In the genomic region with DNA sequence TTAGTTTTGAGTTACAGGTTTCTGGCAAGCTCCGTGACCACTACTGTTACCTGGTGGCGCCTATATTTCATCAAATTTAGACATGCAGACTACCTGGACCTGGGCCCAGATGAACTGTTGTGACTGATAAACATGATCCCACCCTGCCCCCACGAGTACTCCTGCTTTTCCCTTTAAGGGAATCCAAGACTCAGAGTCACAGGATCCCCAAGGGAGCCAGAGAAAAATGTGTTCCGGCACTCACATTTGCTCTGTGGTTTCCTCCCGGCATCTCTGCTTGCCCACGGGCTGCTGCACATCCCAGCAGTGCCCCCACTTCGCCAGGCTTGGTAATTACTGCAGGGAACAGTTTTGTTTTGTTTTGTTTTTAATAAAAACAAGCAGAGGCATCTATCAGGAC, we compare ENCODE assay signal across 16 mouse cellular contexts. TPM values are rescaled to one million over a fixed set of nuclear protein-coding genes. Genes with fewer than 3 reads are reported as not detected.
A peak's percentile ranks its signal among the peaks of the same experiment; 100 is the strongest.
DNase-seq lines count a peak whose midpoint lies in the region; ATAC-seq and TF ChIP-seq lines count a peak whose summit lies in the region.
"Had no signal": no experiment of that assay in that cellular context is flagged by ENCODE, and none has a peak within 500 bp of the region (broad histone marks: within the 10 kb centered on the region; RNA-seq: fewer than 3 reads in every experiment).

No protein-coding gene starts in this region.

- H3K4me3 ChIP-seq in gastrocnemius, adult 2 months, result 0 out of 2 replicates have a peak overlapping the region, but pooled peaks have one; percentile 5
- no peak overlapping the region for H3K4me3 ChIP-seq in layer of hippocampus, adult 2 months
- H3K4me3 ChIP-seq: erythroblast, embryonic 14.5 days; hindbrain, embryonic 15.5 days; limb, embryonic 15.5 days; lung, embryonic 15.5 days; midbrain, embryonic 13.5 days had no signal

- ATAC-seq in activated CD4-positive, CD25-positive, alpha-beta regulatory T cell, adult 4 months, result no peak
- ATAC-seq: midbrain, embryonic 13.5 days had no signal

- no peak for TF ChIP-seq CTCF in gastrocnemius, adult 2 months (IDR thresholded peaks at IDR 0.05)
- TF ChIP-seq CTCF in layer of hippocampus, adult 2 months (conservative IDR thresholded peaks at IDR 0.05), result peak; percentile 46

- intact Hi-C loops in gastrocnemius, adult 2 months (cut with DNase I), result no loop called here

- H3K27ac ChIP-seq in gastrocnemius, adult 2 months, result no peak overlapping the region; the same call in 1 of the 2 replicates
- H3K27ac ChIP-seq in layer of hippocampus, adult 2 months, result no peak overlapping the region
- H3K27ac ChIP-seq: hindbrain, embryonic 15.5 days; limb, embryonic 15.5 days; lung, embryonic 15.5 days; midbrain, embryonic 13.5 days had no signal

- peak; percentile 43 for DNase-seq in gastrocnemius, adult 2 months
- no peak for DNase-seq in gastrocnemius, postnatal 25 days
- DNase-seq in layer of hippocampus, adult 2 months (ENCODE audit: low spot score in 2 of 2), result no peak
- DNase-seq in layer of hippocampus, adult 8-10 months (ENCODE audit: low spot score in 2 of 2), result no peak
- peak; percentile 83 for DNase-seq in NIH3T3 (ENCODE audit: low read depth)
- peak; percentile 85 for DNase-seq in fibroblast of lung, adult 2 months (ENCODE audit: low read depth)
- DNase-seq in adrenal gland, postnatal 10 days, result no peak
- DNase-seq: cerebellum, adult 11-12 months; right cerebral cortex, postnatal 4 days had no signal

RNA-seq across cellular contexts. Expression of gene Metap1d, which starts 21.3 kb away (rescaled TPM):
- 10 to 100 TPM; 29.0 to 32.8 TPM for total RNA-seq in gastrocnemius, adult 2 months (2021)
- total RNA-seq in gastrocnemius, postnatal 25 days (2021), result 10 to 100 TPM; 24.3 to 25.7 TPM
- total RNA-seq in layer of hippocampus, adult 2 months (2021), result 10 to 100 TPM; 24.0 to 25.7 TPM
- 10 to 100 TPM; 22.5 to 29.5 (median 26.1) TPM for total RNA-seq in layer of hippocampus, adult 8-10 months (2022)
- polyA plus RNA-seq in activated CD4-positive, CD25-positive, alpha-beta regulatory T cell, adult 4 months (2017; shearing (Covaris generic)), result 10 to 100 TPM; 16.0 to 19.0 TPM
- total RNA-seq in adrenal gland, postnatal 10 days (2021), result 10 to 100 TPM; 32.7 to 46.6 TPM

RNA-seq across cellular contexts. Expression of gene Dlx1, which starts 53.6 kb away (rescaled TPM):
- under 1 TPM in 1 of 2 experiments, not detected in 1; 0.11 TPM for total RNA-seq in gastrocnemius, adult 2 months (2021)
- under 1 TPM in 1 of 2 experiments, not detected in 1; 0.13 TPM for total RNA-seq in gastrocnemius, postnatal 25 days (2021)
- 10 to 100 TPM; 15.4 to 17.5 TPM for total RNA-seq in layer of hippocampus, adult 2 months (2021)
- 10 to 100 TPM; 14.0 to 16.3 (median 15.2) TPM for total RNA-seq in layer of hippocampus, adult 8-10 months (2022)
- not detected for polyA plus RNA-seq in activated CD4-positive, CD25-positive, alpha-beta regulatory T cell, adult 4 months (2017; shearing (Covaris generic))
- total RNA-seq in adrenal gland, postnatal 10 days (2021), result under 1 TPM; 0.24 to 0.45 TPM
- polyA plus RNA-seq: heart, embryonic 14.5 days had no signal

Comparison
In these comparisons a context has a peak if more than half of its experiments do, and no peak if none do; other contexts are left out.
1. DNase-seq: peak in gastrocnemius, adult 2 months (single experiment), NIH3T3 (single experiment) and fibroblast of lung, adult 2 months (single experiment); none in gastrocnemius, postnatal 25 days (single experiment), layer of hippocampus, adult 2 months (0 of 2), layer of hippocampus, adult 8-10 months (0 of 2) and adrenal gland, postnatal 10 days (single experiment).
2. RNA of gene Dlx1, which starts 53.6 kb away (total RNA-seq): 15.4 to 17.5 TPM in layer of hippocampus, adult 2 months and 14.0 to 16.3 TPM in layer of hippocampus, adult 8-10 months; 0.24 to 0.45 TPM in adrenal gland, postnatal 10 days, 0.13 TPM in gastrocnemius, postnatal 25 days and 0.11 TPM in gastrocnemius, adult 2 months; every median in the first group is over 10 times any median in the second.